Mouse (Mus musculus) forebrain, embryonic 12.5 days (tissue): ENCODE results near the gene Hist1h1t. TPM values are rescaled to one million over a fixed set of nuclear protein-coding genes. Genes with fewer than 3 reads are reported as not detected.
"Not testable (repeated sequence)": the region's sequence is repeated elsewhere in the genome, so short reads cannot be mapped to it uniquely, and the experiment has no call there.

Source experiments
- ATAC-seq: fragments of 200-750 bp; cut with Nextera tagmentation; 2 replicates; pipeline ENCODE4 v1.8.0; 2017; ENCODE audit warnings: moderate TSS enrichment; ENCODE audit not compliant: low FRiP score
- H3K27ac ChIP-seq: fragments of 300-500 bp; sonication (generic); 2 replicates; pipeline ENCODE4 v1.5.1; 2016; ENCODE audit warnings: mild to moderate bottlenecking
- H3K27me3 ChIP-seq: fragments of 300-500 bp; sonication (generic); 2 replicates; pipeline ENCODE4 v1.6.1; 2016; ENCODE audit warnings: mild to moderate bottlenecking
- H3K36me3 ChIP-seq: fragments of 300-500 bp; sonication (generic); replicated peaks from 2 replicates; pipeline ENCODE4 v1.6.1; 2016; ENCODE audit warnings: mild to moderate bottlenecking
- H3K4me1 ChIP-seq: fragments of 300-500 bp; sonication (generic); 2 replicates; pipeline ENCODE4 v1.6.1; 2016
- H3K4me2 ChIP-seq: fragments of 300-500 bp; sonication (generic); 2 replicates; pipeline ENCODE4 v1.6.1; 2016; ENCODE audit warnings: mild to moderate bottlenecking, moderate library complexity
- H3K4me3 ChIP-seq: fragments of 300-500 bp; sonication (generic); replicated peaks from 2 replicates; pipeline ENCODE4 v1.5.1; 2016; ENCODE audit warnings: mild to moderate bottlenecking
- H3K9ac ChIP-seq: fragments of 300-500 bp; sonication (generic); 2 replicates; pipeline ENCODE4 v1.6.1; 2016; ENCODE audit warnings: mild to moderate bottlenecking
- H3K9me3 ChIP-seq: fragments of 300-500 bp; sonication (generic); 2 replicates; pipeline ENCODE4 v1.6.1; 2016
- WGBS: fragments of 180-500 bp; shearing (Covaris S2); methylation state at CpG from one replicate; pipeline ENCODE4 v1.1.7; 2016; 5-methylcytosine and 5-hydroxymethylcytosine counted together
- polyA plus RNA-seq: library from polyadenylated mRNA; unstranded; fragments of >200 nt; fragmentation: Nextera tagmentation; extraction: Ambion mirVana; gene quantifications from 2 replicates; pipeline ENCODE4 v1.2.1, GENCODE M21; 2016

The Hist1h1t gene
- polyA plus RNA-seq, 1 experiment from 2014 or later: not detected

DNA sequence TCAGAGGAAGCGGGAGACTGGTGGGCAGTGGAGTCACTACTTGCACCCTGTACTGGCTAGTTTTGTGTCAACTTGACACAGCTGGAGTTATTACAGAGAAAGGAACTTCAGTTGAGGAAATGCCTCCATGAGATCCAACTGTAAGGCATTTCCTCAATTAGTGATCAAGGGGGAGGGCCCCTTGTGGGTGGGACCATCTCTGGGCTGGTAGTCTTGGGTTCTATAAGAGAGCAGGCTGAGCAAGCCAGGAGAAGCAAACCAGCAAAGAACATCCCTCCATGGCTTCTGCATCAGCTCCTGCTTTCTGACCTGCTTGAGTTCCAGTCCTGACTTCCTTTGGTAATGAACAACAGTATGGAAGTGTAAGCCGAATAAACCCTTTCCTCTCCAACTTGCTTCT is 7.2 kb downstream of the Hist1h1t start:
- not testable (repeated sequence) for H3K9ac ChIP-seq, H3K4me1 ChIP-seq, H3K9me3 ChIP-seq, H3K27me3 ChIP-seq, ATAC-seq, H3K36me3 ChIP-seq, H3K4me2 ChIP-seq, H3K27ac ChIP-seq, H3K4me3 ChIP-seq
- 87% methylated on average over 2 of the region's 2 CpGs for WGBS

DNA sequence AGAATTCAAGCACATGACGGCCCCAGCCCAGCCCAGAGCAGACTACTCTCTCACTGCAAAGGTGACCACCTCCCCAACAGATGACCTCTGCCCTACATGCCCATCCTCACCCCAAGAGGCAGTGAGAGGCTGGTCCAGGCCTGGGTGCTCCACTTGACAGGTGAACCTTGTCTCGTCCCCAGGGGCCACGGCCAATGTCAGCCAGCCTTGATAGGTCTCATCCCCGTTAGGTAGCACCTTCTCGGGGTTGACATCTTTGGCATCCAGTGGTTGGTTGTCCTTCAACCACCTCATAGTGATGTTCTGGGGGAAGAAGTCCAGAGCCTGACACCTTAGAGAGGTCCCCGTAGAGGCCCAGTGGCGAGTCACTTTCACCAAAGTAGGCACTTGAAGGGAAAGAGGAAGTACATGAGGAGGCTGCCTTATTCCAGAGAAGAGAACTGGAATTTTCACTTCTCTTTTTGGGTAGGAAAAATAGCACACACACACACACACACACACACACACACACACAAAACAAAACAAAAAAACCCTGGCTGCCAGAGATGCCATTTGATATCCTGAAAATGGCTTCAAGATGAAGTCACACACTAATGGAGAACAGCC is 10.2 kb downstream of the Hist1h1t start:
- no peak overlapping the region for H3K9ac ChIP-seq
- no peak overlapping the region for H3K4me3 ChIP-seq
- H3K9me3 ChIP-seq: no peaks in the 10 kb centered on the region
- H3K4me2 ChIP-seq: no peak overlapping the region
- H3K36me3 ChIP-seq: no peaks in the 10 kb centered on the region
- WGBS: 91% methylated on average over 7 of the region's 7 CpGs
- ATAC-seq: no peak
- H3K27ac ChIP-seq: no peak overlapping the region
- peaks cover 7% of the 10 kb centered on the region; the same call in 1 of the 2 replicates for H3K27me3 ChIP-seq
- H3K4me1 ChIP-seq: peaks cover 13% of the 10 kb centered on the region

DNA sequence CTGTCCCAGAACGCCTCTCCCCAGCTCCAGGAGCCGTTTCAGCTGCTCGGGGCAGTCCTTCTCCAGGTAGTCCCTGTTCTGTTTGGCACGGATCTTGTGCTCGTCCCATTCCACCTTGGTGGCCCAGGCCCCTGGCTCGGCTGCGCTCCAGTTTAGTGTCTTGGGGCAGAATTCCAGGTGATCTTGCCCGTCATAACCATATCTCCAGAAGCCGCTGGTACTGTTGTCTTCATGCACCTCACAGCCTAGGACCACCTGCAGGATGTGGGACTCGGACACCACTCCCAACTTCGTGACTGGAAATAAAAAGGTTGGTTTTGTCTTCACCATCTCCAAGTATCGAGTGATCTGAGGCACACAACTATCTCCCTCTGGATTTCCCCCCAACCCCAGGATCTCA is 11.2 kb downstream of the Hist1h1t start:
- WGBS: 93% methylated on average over 12 of the region's 12 CpGs
- Histone ChIP-seq H3K4me3 (no peak overlapping the region), H3K4me2 (no peak overlapping the region), H3K27me3 (peaks cover 7% of the 10 kb centered on the region; the same call in 1 of the 2 replicates), H3K36me3 (no peaks in the 10 kb centered on the region), H3K27ac (no peak overlapping the region), H3K9me3 (no peaks in the 10 kb centered on the region), H3K4me1 (peaks cover 13% of the 10 kb centered on the region), H3K9ac (no peak overlapping the region)
- no peak for ATAC-seq

DNA sequence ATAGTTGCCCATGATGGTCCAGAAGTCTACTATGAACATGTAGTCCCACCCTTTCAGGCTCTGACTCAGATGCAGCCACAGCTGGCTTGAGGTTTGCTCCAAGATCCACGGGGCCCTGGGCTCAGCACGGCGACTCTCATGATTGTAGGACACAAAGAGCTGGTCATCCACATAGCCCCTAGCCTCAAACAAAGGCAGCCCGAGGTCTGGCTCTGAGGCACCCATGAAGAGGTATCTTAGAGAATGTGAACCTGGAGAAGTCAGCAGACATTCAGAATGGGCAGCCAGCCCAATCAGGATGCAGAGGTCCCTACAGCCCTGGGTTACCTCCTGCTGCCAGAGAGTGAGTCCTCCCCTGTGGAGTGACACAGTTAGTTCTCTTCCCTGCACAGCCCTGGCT is 12.4 kb downstream of the Hist1h1t start:
- H3K4me1 ChIP-seq: peaks cover 13% of the 10 kb centered on the region
- no peaks in the 10 kb centered on the region for H3K36me3 ChIP-seq
- H3K27me3 ChIP-seq: peaks cover 7% of the 10 kb centered on the region; the same call in 1 of the 2 replicates
- no peak overlapping the region for H3K4me2 ChIP-seq
- no peak overlapping the region for H3K9ac ChIP-seq
- 85% methylated on average over 4 of the region's 4 CpGs for WGBS
- no peaks in the 10 kb centered on the region for H3K9me3 ChIP-seq
- no peak overlapping the region for H3K4me3 ChIP-seq
- no peak for ATAC-seq
- no peak overlapping the region for H3K27ac ChIP-seq

DNA sequence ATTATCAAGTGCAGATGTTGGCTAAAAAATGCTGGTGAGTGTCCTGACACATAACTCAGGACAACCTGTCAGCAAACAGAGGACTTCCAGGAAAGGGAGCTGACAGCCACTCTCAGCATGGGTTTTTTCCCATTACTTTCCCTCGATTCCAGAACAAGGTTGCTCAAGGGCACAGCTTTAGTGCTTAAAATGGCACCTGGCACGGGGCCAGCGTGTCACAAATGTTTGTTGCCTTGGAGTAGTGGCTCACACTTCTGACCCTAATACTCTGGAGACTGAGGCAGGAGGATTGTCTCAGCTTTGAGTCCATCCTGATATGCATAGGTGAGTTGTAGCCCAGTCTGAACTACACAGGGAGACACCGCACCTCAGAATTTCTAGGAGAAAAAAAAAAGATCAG is 13.0 kb downstream of the Hist1h1t start:
- WGBS: 85% methylated on average over 4 of the region's 4 CpGs
- H3K27me3 ChIP-seq: peaks cover 7% of the 10 kb centered on the region; the same call in 1 of the 2 replicates
- peaks cover 13% of the 10 kb centered on the region for H3K4me1 ChIP-seq
- no peak overlapping the region for H3K4me2 ChIP-seq
- H3K4me3 ChIP-seq: no peak overlapping the region
- H3K9me3 ChIP-seq: no peaks in the 10 kb centered on the region
- no peak overlapping the region for H3K27ac ChIP-seq
- no peak overlapping the region for H3K9ac ChIP-seq
- no peak for ATAC-seq
- H3K36me3 ChIP-seq: no peaks in the 10 kb centered on the region

DNA sequence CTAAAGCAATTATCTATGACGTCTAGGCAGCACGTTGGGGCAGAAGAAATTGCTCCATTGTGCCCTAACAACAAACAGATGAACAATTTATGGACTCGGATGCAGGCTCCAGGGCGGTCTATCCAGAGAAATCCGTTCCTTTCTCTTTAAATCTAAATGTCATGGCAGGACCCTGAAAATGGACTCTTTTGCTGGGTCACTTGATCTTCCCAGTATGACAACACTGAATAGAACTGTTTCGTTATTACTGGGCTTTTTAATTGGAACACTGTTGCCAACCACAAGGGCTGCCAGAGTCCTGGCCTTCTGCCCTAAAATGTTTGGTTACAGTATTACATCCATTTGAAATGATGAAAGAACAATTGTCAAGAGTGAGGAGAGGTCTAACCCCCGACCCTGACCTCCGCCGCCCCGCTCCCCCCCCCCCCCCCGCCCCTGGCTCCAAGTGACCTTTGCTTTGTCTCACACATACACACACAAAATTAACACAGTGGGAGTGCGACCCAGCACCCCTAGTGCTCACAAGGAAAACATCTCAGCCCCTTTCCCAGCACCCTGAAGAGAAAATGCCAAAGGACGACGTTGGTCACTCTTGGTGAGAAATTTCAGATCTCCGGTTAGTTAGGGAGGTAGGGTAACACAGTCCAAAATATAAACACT is 14.2 kb downstream of the Hist1h1t start:
- WGBS: 18% methylated on average over 15 of the region's 15 CpGs
- peak overlapping the region; percentile 52 for H3K4me2 ChIP-seq
- H3K4me3 ChIP-seq: peak overlapping the region; percentile 28
- no peak overlapping the region for H3K27ac ChIP-seq
- peak overlapping the region; percentile 33 for H3K9ac ChIP-seq
- H3K4me1 ChIP-seq: peaks cover 13% of the 10 kb centered on the region
- no peaks in the 10 kb centered on the region for H3K9me3 ChIP-seq
- 0 out of 2 replicates have a peak, but pooled peaks have one; percentile 6 for ATAC-seq
- H3K27me3 ChIP-seq: peaks cover 7% of the 10 kb centered on the region; the same call in 1 of the 2 replicates
- H3K36me3 ChIP-seq: no peaks in the 10 kb centered on the region

DNA sequence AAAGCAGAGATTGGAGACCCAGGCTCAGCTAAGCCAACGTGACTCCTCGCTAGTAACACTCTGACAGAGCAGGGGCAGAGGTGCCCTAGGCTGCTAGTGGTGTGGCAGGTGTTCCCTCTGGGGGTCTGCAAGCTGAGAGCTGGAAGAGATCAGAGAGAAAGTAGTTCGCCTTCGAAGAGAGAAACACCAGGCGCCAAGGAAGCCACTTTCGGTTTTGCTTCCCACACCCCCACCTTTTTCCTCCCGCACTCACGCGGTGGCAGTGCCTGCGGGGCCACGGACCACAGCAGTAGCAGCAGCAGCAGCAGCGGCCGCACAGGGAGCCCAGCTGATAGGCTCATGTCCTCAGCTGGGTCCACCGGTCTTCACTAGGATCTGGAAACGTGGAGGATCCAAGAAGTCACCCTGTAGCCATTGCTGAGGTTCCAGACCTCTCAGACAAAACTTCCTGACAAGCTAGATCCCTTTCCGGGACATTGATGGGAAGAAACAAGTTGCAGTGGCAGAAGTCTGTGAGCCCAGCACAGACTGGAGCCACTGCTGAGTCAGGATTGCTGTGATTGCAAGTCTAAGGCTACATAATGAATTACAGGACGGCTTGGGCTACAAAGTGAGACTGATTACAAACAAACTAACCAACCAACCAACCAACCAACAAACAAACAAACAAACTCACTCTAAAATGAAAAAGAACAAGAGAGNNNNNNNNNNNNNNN is 14.9 kb downstream of the Hist1h1t start, which contains the start of gene Hfe:
TSS of gene Hfe (minus strand) at position 481 of the 716 bp plus-strand sequence.
- Histone ChIP-seq H3K4me3 (peak within 1 kb of the TSS; percentile 28), H3K4me2 (peak within 1 kb of the TSS; percentile 52), H3K36me3 (no peaks in the 10 kb centered on the region), H3K9me3 (no peaks in the 10 kb centered on the region), H3K27me3 (peaks cover 7% of the 10 kb centered on the region; the same call in 1 of the 2 replicates), H3K4me1 (peaks cover 13% of the 10 kb centered on the region), H3K27ac (no peak within 1 kb of the TSS), H3K9ac (peak within 1 kb of the TSS; percentile 33)
- ATAC-seq: 0 out of 2 replicates have a peak, but pooled peaks have one; percentile 53
- WGBS: 6% methylated on average over 17 of the region's 17 CpGs

DNA sequence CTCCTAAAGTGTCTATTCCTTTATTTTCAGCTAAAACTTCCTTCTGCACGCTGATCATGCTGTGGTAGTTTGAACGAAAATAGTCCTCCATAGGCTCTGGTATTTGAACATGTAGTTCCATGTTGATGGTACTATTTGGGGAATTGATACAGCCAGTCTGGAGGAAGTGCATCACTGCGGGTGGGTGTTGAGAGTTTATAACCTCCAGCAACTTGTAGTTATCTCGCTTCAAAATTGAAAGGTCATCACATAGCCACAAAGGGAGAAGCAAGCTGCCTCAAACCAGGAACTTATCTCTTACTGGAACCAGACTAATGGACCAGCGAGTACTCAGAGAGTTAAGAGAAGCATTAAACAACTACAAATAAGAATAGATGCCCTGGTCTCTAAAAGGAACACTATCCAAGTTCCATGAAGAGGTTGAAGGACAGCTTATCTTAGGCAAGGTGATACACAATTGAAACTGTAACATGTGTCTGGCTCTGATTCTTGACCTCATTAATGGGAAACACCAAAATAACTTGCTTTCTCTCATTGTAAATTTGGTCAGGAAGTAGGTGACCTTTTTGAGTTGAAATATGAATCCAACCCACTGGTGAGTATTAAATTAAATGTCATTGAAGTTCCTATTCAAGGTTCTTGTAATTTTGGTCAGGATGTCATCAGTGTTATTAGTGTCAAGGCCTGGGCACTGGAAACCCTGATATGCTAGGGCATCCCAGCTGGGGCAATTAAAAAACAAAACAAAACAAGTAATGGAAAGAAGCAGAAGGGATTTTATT is 20.8 kb downstream of the Hist1h1t start:
- ATAC-seq: no peak
- Histone ChIP-seq H3K27me3 (no peaks in the 10 kb centered on the region), H3K4me1 (no peaks in the 10 kb centered on the region), H3K9me3 (no peaks in the 10 kb centered on the region), H3K9ac (no peak overlapping the region), H3K4me3 (no peak overlapping the region), H3K36me3 (no peaks in the 10 kb centered on the region), H3K4me2 (no peak overlapping the region), H3K27ac (no peak overlapping the region)
- 86% methylated on average over 5 of the region's 5 CpGs for WGBS

DNA sequence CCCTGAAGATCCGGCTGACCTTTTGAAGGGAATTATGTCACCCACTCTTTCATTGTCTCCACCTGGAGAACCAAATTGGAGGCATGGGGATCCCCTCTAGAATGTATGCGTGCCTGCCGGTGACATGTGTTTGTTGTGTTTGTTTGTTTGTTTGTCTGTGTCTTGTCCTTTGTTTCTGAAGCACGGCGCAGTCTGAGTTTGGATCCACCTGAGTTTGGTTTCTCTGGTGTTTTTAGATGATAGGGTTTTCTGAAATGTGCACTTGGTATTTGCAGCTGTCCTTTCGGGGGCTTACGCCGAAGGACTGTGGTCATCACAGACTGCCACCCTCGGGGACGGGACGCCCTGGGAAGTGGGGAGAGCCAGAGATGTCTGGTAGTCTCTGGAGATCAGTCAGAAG is 21.6 kb downstream of the Hist1h1t start:
- no peak for ATAC-seq
- H3K27me3 ChIP-seq: no peaks in the 10 kb centered on the region
- no peaks in the 10 kb centered on the region for H3K4me1 ChIP-seq
- no peak overlapping the region for H3K9ac ChIP-seq
- no peaks in the 10 kb centered on the region for H3K36me3 ChIP-seq
- no peak overlapping the region for H3K27ac ChIP-seq
- H3K9me3 ChIP-seq: no peaks in the 10 kb centered on the region
- no peak overlapping the region for H3K4me2 ChIP-seq
- WGBS: 64% methylated on average over 11 of the region's 11 CpGs
- no peak overlapping the region for H3K4me3 ChIP-seq

DNA sequence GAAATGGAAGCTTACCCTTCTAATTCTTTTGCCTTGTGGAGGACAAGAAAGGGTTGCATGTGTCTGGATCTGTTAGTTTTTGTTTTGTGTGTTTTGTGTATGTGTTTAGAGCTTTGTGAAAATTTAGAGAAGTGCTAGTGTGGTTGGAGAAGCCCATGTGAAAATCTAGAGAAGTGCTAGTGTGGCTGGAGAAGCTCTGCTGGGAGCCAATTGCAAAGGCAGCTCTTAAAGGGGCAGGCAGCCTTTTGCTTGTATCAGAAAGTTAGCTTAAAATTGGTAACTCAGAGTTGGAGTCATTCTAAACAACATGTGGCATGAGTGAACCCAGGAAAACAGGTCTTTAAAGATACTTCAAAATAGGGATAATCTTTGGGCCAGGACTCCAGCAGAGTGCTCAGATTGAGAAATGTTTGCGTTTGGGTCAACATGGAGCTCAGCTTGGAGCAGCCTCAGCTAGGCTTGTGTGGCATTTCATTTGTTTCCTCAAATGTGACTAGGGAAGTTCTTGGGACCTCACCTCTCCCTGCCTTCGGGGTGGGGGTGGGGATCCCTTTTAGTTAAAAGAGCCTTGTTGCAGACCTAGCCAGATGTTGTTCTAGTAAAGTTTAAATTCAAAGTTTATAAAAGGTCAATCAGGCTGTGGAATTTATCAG is 22.1 kb downstream of the Hist1h1t start:
- not testable (repeated sequence) for H3K9ac ChIP-seq, H3K27me3 ChIP-seq, H3K36me3 ChIP-seq, H3K9me3 ChIP-seq, ATAC-seq, H3K4me2 ChIP-seq, H3K4me1 ChIP-seq, H3K27ac ChIP-seq, H3K4me3 ChIP-seq
- 17% methylated on average over 2 of the region's 2 CpGs for WGBS

DNA sequence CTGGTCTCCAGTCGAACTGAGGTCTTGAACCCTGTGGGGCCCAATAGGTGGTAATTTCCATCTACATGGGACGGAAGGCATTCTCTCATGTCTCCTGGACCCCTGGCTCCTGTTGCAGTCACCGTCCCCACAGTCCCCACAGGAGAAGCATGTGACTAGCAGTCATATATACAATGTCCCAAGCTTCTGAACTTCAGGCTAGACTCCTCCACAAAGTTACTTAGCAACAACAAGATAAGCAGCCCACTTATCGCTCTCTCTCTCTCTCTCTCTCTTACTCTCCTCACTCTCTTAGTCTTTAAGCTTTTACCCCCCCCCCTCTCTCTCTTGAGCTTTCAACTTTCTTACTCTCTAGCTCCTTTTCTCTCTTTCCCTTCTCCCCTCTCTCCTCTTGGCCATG is 28.6 kb downstream of the Hist1h1t start:
- 91% methylated on average over 4 of the region's 4 CpGs for WGBS
- H3K4me1 ChIP-seq: no peaks in the 10 kb centered on the region
- H3K9ac ChIP-seq: no peak overlapping the region
- ATAC-seq: no peak
- H3K27me3 ChIP-seq: no peaks in the 10 kb centered on the region
- H3K4me3 ChIP-seq: no peak overlapping the region
- no peak overlapping the region for H3K27ac ChIP-seq
- H3K9me3 ChIP-seq: no peaks in the 10 kb centered on the region
- no peaks in the 10 kb centered on the region for H3K36me3 ChIP-seq
- no peak overlapping the region for H3K4me2 ChIP-seq
